Mouse (Mus musculus): Measurements from ENCODE around the gene Vsnl1. TPM values are rescaled to one million over a fixed set of nuclear protein-coding genes. Genes with fewer than 3 reads are reported as not detected.

The Vsnl1 gene
- total and polyA plus RNA-seq, 2 experiments = not detected

GRCm38 (mm10) chr12:11433716-11434115 lies 2.7 kb downstream of the Vsnl1 start:
- peaks cover 7% of the 10 kb centered on the region for H3K27me3 ChIP-seq (ENCODE audit: control insufficient read depth, insufficient read depth, low read length)
- no peaks in the 10 kb centered on the region for H3K36me3 ChIP-seq (ENCODE audit: control insufficient read depth, insufficient read depth, low read length)
- TF ChIP-seq CTCF (IDR thresholded peaks at IDR 0.05; ENCODE audit: low read depth, low read length) (no peak), POLR2A (IDR thresholded peaks at IDR 0.05; ENCODE audit: extremely low read depth, insufficient read depth, low read length) (no peak)
- no peak for DNase-seq (ENCODE audit: extremely low read depth, low read depth, low spot score)
- peaks cover 4% of the 10 kb centered on the region for H3K4me1 ChIP-seq (ENCODE audit: control insufficient read depth, insufficient read depth, low read length)
- no peak overlapping the region for H3K9ac ChIP-seq (ENCODE audit: low read depth, low read length)
- H3K79me2 ChIP-seq (ENCODE audit: control insufficient read depth, insufficient read depth, low read length) = no peaks in the 10 kb centered on the region
- H3K27ac ChIP-seq (replicated peaks; ENCODE audit: insufficient read depth, low read depth, low read length) = no peak overlapping the region
- no peak overlapping the region for H3K4me3 ChIP-seq (ENCODE audit: insufficient read depth, low read depth, low read length)
- WGBS = 62% methylated on average over 1 of the region's 1 CpGs

- H3K36me3 ChIP-seq (ENCODE audit: control insufficient read depth, insufficient read depth, low read length) = no peaks in the 10 kb centered on the region
- peaks cover 7% of the 10 kb centered on the region for H3K27me3 ChIP-seq (ENCODE audit: control insufficient read depth, insufficient read depth, low read length)
- 93% methylated on average over 1 of the region's 1 CpGs for WGBS
- H3K79me2 ChIP-seq (ENCODE audit: control insufficient read depth, insufficient read depth, low read length) = no peaks in the 10 kb centered on the region
- peaks cover 4% of the 10 kb centered on the region for H3K4me1 ChIP-seq (ENCODE audit: control insufficient read depth, insufficient read depth, low read length)
- DNase-seq (ENCODE audit: extremely low read depth, low read depth, low spot score) = no peak
- TF ChIP-seq CTCF (IDR thresholded peaks at IDR 0.05; ENCODE audit: low read depth, low read length) = no peak
- H3K27ac ChIP-seq (replicated peaks; ENCODE audit: insufficient read depth, low read depth, low read length) = no peak overlapping the region
- no peak overlapping the region for H3K9ac ChIP-seq (ENCODE audit: low read depth, low read length)
- no peak overlapping the region for H3K4me3 ChIP-seq (ENCODE audit: insufficient read depth, low read depth, low read length)
These were observed 3.3 kb downstream of the Vsnl1 start for GRCm38 (mm10) chr12:11433126-11433525.

DNA sequence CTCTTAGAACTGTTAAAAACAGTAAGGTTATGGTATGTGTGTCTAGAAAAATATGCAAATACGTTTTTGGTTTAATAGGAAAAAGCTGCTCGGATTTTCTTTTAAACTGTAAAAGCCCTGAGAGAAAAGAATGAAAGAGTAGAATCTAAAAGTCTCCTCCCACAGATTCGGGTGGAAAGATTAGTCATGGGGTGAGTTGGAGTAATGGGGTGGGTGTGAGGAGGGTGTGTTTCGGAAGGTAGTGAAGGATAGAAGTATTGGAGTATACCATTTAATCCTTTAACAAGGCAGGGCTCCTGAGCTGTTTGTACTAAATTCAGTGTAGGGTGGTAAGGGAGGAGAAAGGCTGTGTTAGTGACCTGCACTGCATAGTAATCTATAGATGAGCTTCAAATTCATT lies 9.0 kb downstream of the Vsnl1 start:
- Histone ChIP-seq H3K27ac (replicated peaks; ENCODE audit: insufficient read depth, low read depth, low read length) (no peak overlapping the region), H3K4me3 (ENCODE audit: insufficient read depth, low read depth, low read length) (no peak overlapping the region), H3K27me3 (ENCODE audit: control insufficient read depth, insufficient read depth, low read length) (no peaks in the 10 kb centered on the region), H3K4me1 (ENCODE audit: control insufficient read depth, insufficient read depth, low read length) (no peaks in the 10 kb centered on the region), H3K79me2 (ENCODE audit: control insufficient read depth, insufficient read depth, low read length) (no peaks in the 10 kb centered on the region), H3K36me3 (ENCODE audit: control insufficient read depth, insufficient read depth, low read length) (no peaks in the 10 kb centered on the region), H3K9ac (ENCODE audit: low read depth, low read length) (no peak overlapping the region)
- no peak for DNase-seq (ENCODE audit: extremely low read depth, low read depth, low spot score)
- TF ChIP-seq CTCF (IDR thresholded peaks at IDR 0.05; ENCODE audit: low read depth, low read length) (no peak), POLR2A (IDR thresholded peaks at IDR 0.05; ENCODE audit: extremely low read depth, insufficient read depth, low read length) (no peak)
- 70% methylated on average over 4 of the region's 4 CpGs for WGBS

- Histone ChIP-seq H3K27me3 (ENCODE audit: control insufficient read depth, insufficient read depth, low read length) (no peaks in the 10 kb centered on the region), H3K4me1 (ENCODE audit: control insufficient read depth, insufficient read depth, low read length) (no peaks in the 10 kb centered on the region), H3K4me3 (ENCODE audit: insufficient read depth, low read depth, low read length) (no peak overlapping the region), H3K36me3 (ENCODE audit: control insufficient read depth, insufficient read depth, low read length) (no peaks in the 10 kb centered on the region), H3K27ac (replicated peaks; ENCODE audit: insufficient read depth, low read depth, low read length) (no peak overlapping the region), H3K9ac (ENCODE audit: low read depth, low read length) (no peak overlapping the region), H3K79me2 (ENCODE audit: control insufficient read depth, insufficient read depth, low read length) (no peaks in the 10 kb centered on the region)
- DNase-seq (ENCODE audit: extremely low read depth, low read depth, low spot score) = no peak
- no peak for TF ChIP-seq CTCF (IDR thresholded peaks at IDR 0.05; ENCODE audit: low read depth, low read length)
- TF ChIP-seq POLR2A (IDR thresholded peaks at IDR 0.05; ENCODE audit: extremely low read depth, insufficient read depth, low read length) = no peak
- WGBS = 76% methylated on average over 6 of the region's 6 CpGs
These were observed 18.3 kb downstream of the Vsnl1 start for GRCm38 (mm10) chr12:11418112-11418511.

- WGBS = 83% methylated on average over 4 of the region's 4 CpGs
- H3K79me2 ChIP-seq (ENCODE audit: control insufficient read depth, insufficient read depth, low read length) = no peaks in the 10 kb centered on the region
- H3K9ac ChIP-seq (ENCODE audit: low read depth, low read length) = no peak overlapping the region
- H3K4me3 ChIP-seq (ENCODE audit: insufficient read depth, low read depth, low read length) = no peak overlapping the region
- H3K27me3 ChIP-seq (ENCODE audit: control insufficient read depth, insufficient read depth, low read length) = no peaks in the 10 kb centered on the region
- no peaks in the 10 kb centered on the region for H3K4me1 ChIP-seq (ENCODE audit: control insufficient read depth, insufficient read depth, low read length)
- no peak overlapping the region for H3K27ac ChIP-seq (replicated peaks; ENCODE audit: insufficient read depth, low read depth, low read length)
- no peak for DNase-seq (ENCODE audit: extremely low read depth, low read depth, low spot score)
- TF ChIP-seq CTCF (IDR thresholded peaks at IDR 0.05; ENCODE audit: low read depth, low read length) (no peak), POLR2A (IDR thresholded peaks at IDR 0.05; ENCODE audit: extremely low read depth, insufficient read depth, low read length) (no peak)
- H3K36me3 ChIP-seq (ENCODE audit: control insufficient read depth, insufficient read depth, low read length) = no peaks in the 10 kb centered on the region
These were observed 28.7 kb downstream of the Vsnl1 start for GRCm38 (mm10) chr12:11407679-11408078.

- Histone ChIP-seq H3K36me3 (ENCODE audit: control insufficient read depth, insufficient read depth, low read length) (no peaks in the 10 kb centered on the region), H3K4me3 (ENCODE audit: insufficient read depth, low read depth, low read length) (no peak overlapping the region), H3K79me2 (ENCODE audit: control insufficient read depth, insufficient read depth, low read length) (no peaks in the 10 kb centered on the region), H3K27ac (replicated peaks; ENCODE audit: insufficient read depth, low read depth, low read length) (no peak overlapping the region), H3K27me3 (ENCODE audit: control insufficient read depth, insufficient read depth, low read length) (no peaks in the 10 kb centered on the region), H3K4me1 (ENCODE audit: control insufficient read depth, insufficient read depth, low read length) (no peaks in the 10 kb centered on the region), H3K9ac (ENCODE audit: low read depth, low read length) (no peak overlapping the region)
- TF ChIP-seq CTCF (IDR thresholded peaks at IDR 0.05; ENCODE audit: low read depth, low read length) (no peak), POLR2A (IDR thresholded peaks at IDR 0.05; ENCODE audit: extremely low read depth, insufficient read depth, low read length) (no peak)
- 85% methylated on average over 6 of the region's 6 CpGs for WGBS
- DNase-seq (ENCODE audit: extremely low read depth, low read depth, low spot score) = no peak
These were observed 37.6 kb downstream of the Vsnl1 start for GRCm38 (mm10) chr12:11398791-11399190.
